Mouse (Mus musculus): ENCODE data around the gene Slc25a42. TPM values are rescaled to one million over a fixed set of nuclear protein-coding genes. Genes with fewer than 3 reads are reported as not detected.
A peak's percentile ranks its signal among the peaks of the same experiment; 100 is the strongest.

Slc25a42 gene
- total RNA-seq, 2 experiments from 2014 or later: 39.3 to 41.8 TPM

GRCm38 (mm10) chr8:70172043-70172681 lies 39.9 kb downstream of the Slc25a42 start, which contains the start of gene Tmem161a:
Gene Tmem161a, plus strand, starts transcription at chr8:70172356.
- peak; percentile 89 to 97 for DNase-seq (ENCODE audit: low spot score in 2 of 2)

GRCm38 (mm10) chr8:70171240-70171639 lies 40.9 kb downstream of the Slc25a42 start:
- DNase-seq (ENCODE audit: low spot score in 2 of 2): no peak

- DNase-seq (ENCODE audit: low spot score in 2 of 2): no peak
Measured at GRCm38 (mm10) chr8:70170748-70171147, 41.4 kb downstream of the Slc25a42 start.

GRCm38 (mm10) chr8:70170116-70170515 lies 42.0 kb downstream of the Slc25a42 start:
- DNase-seq (ENCODE audit: low spot score in 2 of 2): no peak

- DNase-seq (ENCODE audit: low spot score in 2 of 2): peak; percentile 30 to 50
Measured at GRCm38 (mm10) chr8:70166504-70167110, 45.5 kb downstream of the Slc25a42 start.

GRCm38 (mm10) chr8:70163316-70163715 lies 48.8 kb downstream of the Slc25a42 start:
- no peak for DNase-seq (ENCODE audit: low spot score in 2 of 2)

- no peak for DNase-seq (ENCODE audit: low spot score in 2 of 2)
Measured at GRCm38 (mm10) chr8:70160015-70160414, 52.1 kb downstream of the Slc25a42 start.

GRCm38 (mm10) chr8:70159211-70159610 lies 52.9 kb downstream of the Slc25a42 start:
- no peak for DNase-seq (ENCODE audit: low spot score in 2 of 2)

GRCm38 (mm10) chr8:70158069-70158853 lies 53.8 kb downstream of the Slc25a42 start:
- DNase-seq (ENCODE audit: low spot score in 2 of 2): peak; percentile 47 to 49

- DNase-seq (ENCODE audit: low spot score in 2 of 2): no peak
Measured at GRCm38 (mm10) chr8:70157240-70157800, 54.8 kb downstream of the Slc25a42 start.

GRCm38 (mm10) chr8:70152537-70153257 lies 59.4 kb downstream of the Slc25a42 start:
- DNase-seq (ENCODE audit: low spot score in 2 of 2): peak in 1 of 2 experiments; percentile 56

GRCm38 (mm10) chr8:70150158-70150557 lies 61.9 kb downstream of the Slc25a42 start:
- DNase-seq (ENCODE audit: low spot score in 2 of 2): no peak

GRCm38 (mm10) chr8:70147678-70148607 lies 64.2 kb downstream of the Slc25a42 start:
- DNase-seq (ENCODE audit: low spot score in 2 of 2): no peak

GRCm38 (mm10) chr8:70139981-70140380 lies 72.1 kb downstream of the Slc25a42 start:
- DNase-seq (ENCODE audit: low spot score in 2 of 2): no peak

- DNase-seq (ENCODE audit: low spot score in 2 of 2): peak; percentile 98 to 99
Measured at GRCm38 (mm10) chr8:70139026-70139857, 72.9 kb downstream of the Slc25a42 start, which contains the start of the genes Rfxank, Borcs8 and Mef2b. Gene Rfxank, minus strand, starts transcription at chr8:70139154. Gene Borcs8, plus strand, starts transcription at chr8:70139499. Gene Mef2b, plus strand, starts transcription at chr8:70139711.

- DNase-seq (ENCODE audit: low spot score in 2 of 2): no peak
Measured at GRCm38 (mm10) chr8:70137890-70138289, 74.2 kb downstream of the Slc25a42 start.

- no peak for DNase-seq (ENCODE audit: low spot score in 2 of 2)
Measured at GRCm38 (mm10) chr8:70136591-70136990, 75.5 kb downstream of the Slc25a42 start.

GRCm38 (mm10) chr8:70134931-70135330 lies 77.2 kb downstream of the Slc25a42 start:
- no peak for DNase-seq (ENCODE audit: low spot score in 2 of 2)
